Mouse (Mus musculus): ENCODE results near the gene Olfr1388. TPM values are rescaled to one million over a fixed set of nuclear protein-coding genes. Genes with fewer than 3 reads are reported as not detected.
"Not testable (repeated sequence)": the region's sequence is repeated elsewhere in the genome, so short reads cannot be mapped to it uniquely, and the experiment has no call there.

The Olfr1388 gene
- total RNA-seq (2021), result under 1 TPM; 0.12 to 0.26 TPM
- long read RNA-seq, experiment 1, result 0 reads
- long read RNA-seq, experiment 2, result 0 reads

DNA sequence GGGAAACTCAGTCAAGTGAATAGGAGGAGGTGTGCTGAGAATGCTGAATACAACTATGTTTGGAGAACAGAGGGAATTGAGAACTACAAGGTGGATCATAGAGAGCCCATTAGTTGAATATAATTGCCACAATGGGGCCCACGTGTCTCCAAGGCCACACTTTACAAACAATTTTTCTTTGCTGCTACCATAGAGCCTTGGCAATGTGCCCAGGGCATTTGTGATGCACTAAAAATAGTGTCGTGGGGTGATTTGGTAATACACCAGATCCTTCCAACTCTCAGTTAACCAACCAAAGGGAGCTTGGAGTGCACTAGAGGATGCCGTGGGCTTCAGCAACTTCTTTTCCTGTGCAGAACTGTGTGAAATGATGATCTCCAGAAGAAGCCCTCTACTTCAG, at the start of gene Olfr1388:
Gene Olfr1388, plus strand, starts transcription at position 214 of the 400 bp plus-strand sequence.
- DNase-seq (ENCODE audit: low spot score in 2 of 2), result no peak

- not testable (repeated sequence) for DNase-seq (ENCODE audit: low spot score in 2 of 2)
These were observed 43.7 kb upstream of the Olfr1388 start for GRCm38 (mm10) chr11:49392707-49393106.

DNA sequence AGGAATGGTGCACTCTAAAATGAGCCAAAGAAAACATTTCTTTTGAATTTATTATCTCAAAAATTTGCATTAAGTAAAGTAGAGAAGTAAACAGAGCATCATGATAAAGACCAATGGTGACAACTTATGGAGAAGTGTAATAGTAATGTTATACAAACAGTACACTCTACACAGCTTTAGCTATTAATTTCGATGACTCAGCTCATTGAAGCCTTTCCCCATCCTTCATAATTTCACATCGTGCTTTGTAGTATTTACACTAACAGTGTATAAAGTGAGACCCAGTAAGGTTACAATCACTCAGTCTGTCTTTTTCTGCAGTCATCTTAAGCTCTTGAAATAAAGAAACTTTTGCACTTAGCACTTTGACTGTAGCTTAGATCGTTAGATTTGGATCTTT, 29.6 kb upstream of the Olfr1388 start:
- DNase-seq (ENCODE audit: low spot score in 2 of 2), result no peak

DNA sequence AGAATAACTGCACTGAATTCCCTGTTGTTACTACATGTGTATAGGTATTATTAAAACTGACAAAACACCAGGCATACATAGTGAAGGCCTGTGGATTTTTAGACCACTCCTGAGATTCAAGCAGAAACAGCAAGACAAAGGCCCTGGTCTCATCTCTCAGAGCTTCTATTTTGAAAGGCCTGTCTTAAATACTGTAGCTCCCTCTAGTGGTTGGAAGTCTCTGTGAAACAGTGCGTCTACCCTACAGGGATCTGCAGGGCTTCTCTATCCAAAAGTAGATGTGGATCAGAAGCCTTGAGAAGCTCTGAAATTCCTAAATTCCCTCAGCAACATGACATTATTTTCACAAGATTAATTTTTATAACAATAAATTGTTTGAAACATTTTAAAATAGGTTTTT, 25.9 kb upstream of the Olfr1388 start:
- no peak for DNase-seq (ENCODE audit: low spot score in 2 of 2)

GRCm38 (mm10) chr11:49422767-49423166, 13.7 kb upstream of the Olfr1388 start, which contains the start of gene Olfr1389:
Olfr1389 (plus strand) TSS chr11:49423067.
- DNase-seq (ENCODE audit: low spot score in 2 of 2), result no peak

DNA sequence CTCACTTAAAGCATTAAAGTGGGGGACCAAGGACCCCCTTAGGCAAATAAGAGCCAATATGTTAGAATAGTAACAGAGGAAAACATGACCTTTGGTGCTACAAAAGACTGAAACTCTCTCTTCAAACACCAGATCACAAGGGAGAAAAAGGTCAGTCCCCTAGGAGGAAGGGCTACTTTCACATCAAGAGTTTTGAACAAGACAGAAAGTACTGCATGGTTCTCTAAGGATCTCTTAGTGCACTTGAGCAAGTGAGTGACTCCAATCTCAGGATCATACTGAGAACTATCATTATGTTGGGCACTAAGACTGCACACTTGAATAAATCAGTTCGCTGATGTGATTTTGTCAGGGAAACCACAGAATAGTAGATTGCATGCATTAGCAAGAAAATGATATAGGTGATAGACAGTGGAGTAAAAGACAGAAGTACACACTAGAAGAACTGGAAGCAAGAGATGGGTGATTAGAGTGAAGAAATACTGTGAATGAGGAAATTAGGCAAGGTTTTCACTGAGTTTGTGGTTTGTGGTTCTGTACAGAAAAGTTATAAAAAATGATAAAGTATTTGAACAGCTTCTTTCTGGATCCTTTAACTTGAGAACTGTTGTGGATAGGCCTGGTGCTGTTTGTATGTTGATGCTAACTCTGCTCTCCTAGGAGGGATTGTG, 11.0 kb upstream of the Olfr1388 start:
- DNase-seq (ENCODE audit: low spot score in 2 of 2), result no peak

DNA sequence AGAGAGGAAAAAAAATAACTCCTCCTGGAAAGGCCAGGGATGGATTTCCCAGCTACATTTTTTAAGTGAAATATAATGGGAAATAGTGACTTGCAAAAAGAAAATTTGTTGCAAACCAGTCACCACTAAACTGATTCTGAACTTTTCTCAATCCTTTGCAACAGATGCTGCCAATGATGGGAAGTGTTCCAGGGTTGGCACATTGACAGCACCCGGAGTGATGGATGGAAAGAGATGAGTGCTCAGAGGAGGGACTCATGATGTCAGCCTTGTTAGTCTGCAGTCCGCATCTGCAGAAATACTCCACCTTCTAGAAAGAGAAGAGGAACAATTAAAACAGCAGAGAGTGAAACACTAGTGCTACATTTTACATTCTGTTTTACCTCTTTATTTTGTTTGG, 6.8 kb upstream of the Olfr1388 start:
- no peak for DNase-seq (ENCODE audit: low spot score in 2 of 2)

GRCm38 (mm10) chr11:49455043-49455442, 18.6 kb downstream of the Olfr1388 start, which contains the start of gene Olfr1387:
Olfr1387 (plus strand) TSS chr11:49455343.
- DNase-seq (ENCODE audit: low spot score in 2 of 2), result no peak

DNA sequence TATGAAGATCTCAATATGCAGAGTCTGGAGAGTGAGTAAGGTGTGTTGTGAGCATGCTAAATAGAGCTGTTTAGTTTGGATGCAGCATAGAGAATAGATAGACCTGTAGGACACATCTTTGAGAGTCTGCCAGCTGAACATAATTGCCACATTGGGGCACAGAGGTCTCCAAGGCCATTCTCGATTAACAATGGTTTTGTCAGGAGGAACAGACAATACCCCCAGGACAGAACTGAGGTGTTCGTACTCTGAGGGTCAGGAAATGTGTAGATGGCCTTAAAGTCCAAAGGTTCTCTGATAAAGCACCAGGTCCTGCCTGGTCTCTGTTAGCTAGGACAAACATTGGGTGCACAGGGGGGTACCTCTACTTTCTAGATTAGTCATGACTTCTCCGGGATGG, 28.3 kb downstream of the Olfr1388 start, which contains the start of gene Olfr1386:
Gene Olfr1386, plus strand, starts transcription at position 301 of the 400 bp plus-strand sequence.
- not testable (repeated sequence) for DNase-seq (ENCODE audit: low spot score in 2 of 2)

- no peak for DNase-seq (ENCODE audit: low spot score in 2 of 2)
These were observed 49.5 kb downstream of the Olfr1388 start for GRCm38 (mm10) chr11:49485973-49486372.

DNA sequence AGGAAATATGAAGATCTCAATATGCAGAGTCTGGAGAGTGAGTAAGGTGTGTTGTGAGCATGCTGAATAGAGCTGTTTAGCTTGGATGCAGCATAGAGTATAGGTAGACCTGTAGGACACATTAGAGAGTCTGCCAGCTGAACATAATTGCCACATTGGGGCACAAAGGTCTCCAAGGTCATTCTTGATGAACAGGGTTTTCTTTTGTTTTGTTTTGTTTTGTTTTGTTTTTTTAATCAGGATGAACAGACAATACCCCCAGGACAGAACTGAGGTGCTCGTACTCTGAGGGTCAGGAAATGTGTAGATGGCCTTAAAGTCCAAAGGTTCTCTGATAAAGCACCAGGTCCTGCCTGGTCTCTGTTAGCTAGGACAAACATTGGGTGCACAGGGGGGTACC, 52.3 kb downstream of the Olfr1388 start, which contains the start of gene Olfr1385:
Gene Olfr1385, plus strand, starts transcription at position 301 of the 400 bp plus-strand sequence.
- not testable (repeated sequence) for DNase-seq (ENCODE audit: low spot score in 2 of 2)

Other genes with a start within 250 kb of the Olfr1388 start
- gene Btnl9, start 249.5 kb upstream of the Olfr1388 start, total RNA-seq (2021), result 10 to 100 TPM; 10.8 to 11.8 TPM
- 10 to 100 TPM; 30.4 to 39.9 TPM for gene Zfp62, start 233.3 kb upstream of the Olfr1388 start, total RNA-seq (2021)
- gene Mgat1, start 192.4 kb upstream of the Olfr1388 start, total RNA-seq (2021), result 10 to 100 TPM; 61.3 to 67.4 TPM
- under 1 TPM; 0.16 to 0.22 TPM for gene Olfr1393, start 158.3 kb upstream of the Olfr1388 start, total RNA-seq (2021)
- not detected for gene Olfr1392, start 151.3 kb upstream of the Olfr1388 start, total RNA-seq (2021)
- gene Olfr10, start 131.9 kb upstream of the Olfr1388 start, total RNA-seq (2021), result not detected
- not detected for gene Olfr1391, start 113.9 kb upstream of the Olfr1388 start, total RNA-seq (2021)
- not detected for gene Olfr1390, start 101.4 kb upstream of the Olfr1388 start, total RNA-seq (2021)
- gene Olfr1389, start 13.6 kb upstream of the Olfr1388 start, total RNA-seq (2021), result not detected
- not detected for gene Olfr1387, start 18.7 kb downstream of the Olfr1388 start, total RNA-seq (2021)
- not detected for gene Olfr1386, start 28.4 kb downstream of the Olfr1388 start, total RNA-seq (2021)
- not detected for gene Olfr1385, start 52.4 kb downstream of the Olfr1388 start, total RNA-seq (2021)
- gene Olfr1384, start 70.1 kb downstream of the Olfr1388 start, total RNA-seq (2021), result not detected
- gene Olfr1383, start 83.0 kb downstream of the Olfr1388 start, total RNA-seq (2021), result not detected
- gene Olfr1382, start 91.6 kb downstream of the Olfr1388 start, total RNA-seq (2021), result not detected
- not detected for gene Olfr1381, start 106.8 kb downstream of the Olfr1388 start, total RNA-seq (2021)
- not detected for gene Olfr1380, start 120.3 kb downstream of the Olfr1388 start, total RNA-seq (2021)
- 1 to 10 TPM; 7.3 to 7.5 TPM for gene Flt4, start 172.6 kb downstream of the Olfr1388 start, total RNA-seq (2021)
- gene Scgb3a1, start 227.0 kb downstream of the Olfr1388 start, total RNA-seq (2021), result under 1 TPM in 1 of 2 experiments, not detected in 1; 0.62 TPM